Mouse (Mus musculus): ENCODE results near the gene Ap3b1.
"Not testable (repeated sequence)": the region's sequence is repeated elsewhere in the genome, so short reads cannot be mapped to it uniquely, and the experiment has no call there.

The Ap3b1 gene

DNA sequence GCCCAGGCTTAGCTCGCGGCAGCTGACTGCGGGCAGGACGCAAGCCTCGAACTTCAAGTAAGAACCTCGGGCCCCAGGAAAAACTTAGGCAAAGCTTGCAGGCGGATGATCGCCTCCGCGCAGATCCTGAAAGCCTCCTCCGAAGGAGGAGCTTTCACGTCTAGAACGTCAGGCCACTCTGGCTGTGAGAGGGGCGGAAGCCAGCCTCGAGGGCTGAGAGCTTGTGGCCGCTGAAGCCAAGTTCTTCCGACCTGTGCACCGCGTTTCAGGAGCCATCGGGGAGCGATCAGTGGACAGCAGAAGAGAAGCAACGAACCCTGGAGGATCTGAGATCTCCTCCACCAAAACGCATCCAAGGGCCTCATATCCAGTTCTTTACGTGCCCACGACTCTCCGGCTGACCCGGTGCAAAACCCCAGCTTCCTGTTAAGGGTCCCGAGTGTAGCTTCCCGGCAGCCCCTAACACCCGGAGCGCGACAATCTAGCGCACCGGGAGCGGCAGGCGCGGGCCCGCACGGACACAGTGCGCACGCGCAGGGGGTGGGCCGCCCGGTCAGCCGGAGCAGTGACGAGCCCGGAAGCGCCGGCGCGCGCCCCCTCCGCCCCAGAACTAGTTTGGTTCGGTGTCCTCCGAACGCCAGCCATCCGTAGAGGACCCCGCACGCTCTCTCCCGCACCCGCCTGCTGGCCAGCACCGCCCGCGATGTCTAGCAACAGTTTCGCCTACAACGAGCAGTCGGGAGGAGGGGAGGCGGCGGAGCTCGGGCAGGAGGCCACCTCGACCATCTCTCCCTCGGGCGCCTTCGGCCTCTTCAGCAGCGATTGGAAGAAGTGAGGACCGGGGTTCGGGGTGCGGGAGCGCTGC lies at the start of gene Ap3b1:
Gene Ap3b1, plus strand, starts transcription at position 560 of the 865 bp plus-strand sequence.
- DNase-seq (ENCODE audit: low spot score in 2 of 2) = peak; percentile 74 to 81

DNA sequence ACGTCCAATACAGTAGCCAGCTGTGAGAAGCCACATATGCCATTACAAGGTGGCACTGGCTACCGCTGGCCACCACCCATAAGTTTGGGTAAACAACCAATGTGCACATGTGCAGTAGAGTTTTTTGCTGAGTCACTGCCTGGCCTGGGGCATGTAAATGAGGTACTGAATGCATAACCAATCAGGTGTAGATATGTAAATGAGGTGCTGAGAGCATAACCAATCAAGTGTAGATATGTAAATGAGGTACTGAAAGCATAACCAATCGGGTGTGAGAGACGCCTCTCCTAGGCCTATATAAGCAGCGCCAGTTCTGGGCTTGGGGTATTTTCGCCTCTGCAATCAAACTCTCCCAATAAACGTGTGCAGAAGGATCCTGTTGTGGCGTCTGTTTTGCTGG lies 45.9 kb upstream of the Ap3b1 start:
- not testable (repeated sequence) for DNase-seq (ENCODE audit: low spot score in 2 of 2)

DNA sequence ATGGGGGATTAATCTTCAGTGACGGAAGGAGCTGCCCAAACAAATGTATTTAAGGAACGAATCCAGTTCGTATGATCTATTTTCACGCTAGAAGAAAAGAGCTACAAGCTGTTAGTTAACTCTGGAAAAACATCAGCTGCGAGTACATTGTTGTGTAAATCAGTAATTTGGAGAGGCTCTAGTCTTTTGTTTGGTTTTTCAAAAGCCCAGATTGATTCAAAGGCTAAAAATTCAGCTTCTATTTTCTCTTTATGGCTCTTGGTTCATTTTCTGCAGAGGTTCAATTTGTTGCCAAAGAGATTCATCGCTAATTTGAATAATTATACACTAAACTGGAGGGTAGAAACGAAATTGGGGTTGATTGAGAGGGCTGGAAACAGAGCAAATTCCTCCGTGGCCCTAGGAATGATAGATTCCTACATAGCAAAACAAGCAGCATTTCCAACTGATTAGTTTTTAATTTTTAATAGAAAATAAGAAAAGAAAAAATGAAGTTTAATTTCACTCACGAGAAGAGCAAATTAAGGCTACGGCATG lies 41.7 kb upstream of the Ap3b1 start:
- no peak for DNase-seq (ENCODE audit: low spot score in 2 of 2)

DNA sequence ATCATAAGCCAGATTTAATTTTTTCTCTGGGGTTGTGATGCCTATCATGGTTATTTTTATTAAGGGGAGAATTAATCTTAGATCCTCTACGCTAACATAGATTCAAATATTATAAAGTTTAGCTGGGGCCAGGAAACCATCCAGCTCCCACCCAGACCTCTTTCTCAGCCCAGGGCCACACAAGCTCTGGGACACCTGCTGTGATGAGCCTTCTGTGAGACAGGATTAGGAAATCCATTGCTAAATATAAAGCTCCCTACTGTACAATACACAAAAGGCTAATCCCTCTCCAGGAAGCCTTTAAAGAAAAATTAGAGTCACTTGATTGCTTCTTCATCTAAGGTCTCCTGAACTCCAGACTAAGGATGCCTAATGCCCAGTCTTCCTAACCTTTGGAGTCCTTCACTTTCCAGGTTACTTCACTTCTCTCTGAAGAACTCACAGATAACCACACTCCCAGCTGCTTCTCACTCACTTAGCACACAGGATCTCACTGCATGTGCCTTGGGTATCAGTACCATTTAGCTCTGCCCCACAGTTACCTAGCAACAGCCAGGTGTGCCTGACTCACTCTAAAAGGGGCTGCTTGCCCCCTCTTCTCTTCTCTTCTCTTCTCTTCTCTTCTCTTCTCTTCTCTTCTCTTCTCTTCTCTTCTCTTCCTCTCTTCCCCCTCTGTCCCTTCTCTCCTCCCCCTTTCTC lies 37.5 kb upstream of the Ap3b1 start:
- DNase-seq (ENCODE audit: low spot score in 2 of 2) = no peak

DNA sequence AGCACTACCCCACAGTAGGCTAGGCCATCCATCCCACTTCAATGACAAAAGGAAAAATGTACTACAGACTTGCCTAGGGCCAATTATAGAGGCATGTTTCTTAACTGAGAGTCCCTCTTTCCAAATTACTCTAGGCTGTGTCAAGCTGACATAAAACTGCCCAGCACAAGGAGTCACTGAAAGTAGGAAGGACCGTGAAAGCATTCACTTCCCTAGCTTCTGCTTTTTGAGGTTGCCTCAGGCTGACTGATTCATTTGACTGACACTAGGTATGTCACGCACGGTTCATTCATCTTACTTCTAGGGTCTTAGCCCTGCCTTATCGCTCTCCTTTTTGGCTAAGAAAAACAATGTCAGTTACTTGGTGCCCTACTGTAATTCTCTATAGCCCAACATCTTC lies 36.3 kb upstream of the Ap3b1 start:
- no peak for DNase-seq (ENCODE audit: low spot score in 2 of 2)

DNA sequence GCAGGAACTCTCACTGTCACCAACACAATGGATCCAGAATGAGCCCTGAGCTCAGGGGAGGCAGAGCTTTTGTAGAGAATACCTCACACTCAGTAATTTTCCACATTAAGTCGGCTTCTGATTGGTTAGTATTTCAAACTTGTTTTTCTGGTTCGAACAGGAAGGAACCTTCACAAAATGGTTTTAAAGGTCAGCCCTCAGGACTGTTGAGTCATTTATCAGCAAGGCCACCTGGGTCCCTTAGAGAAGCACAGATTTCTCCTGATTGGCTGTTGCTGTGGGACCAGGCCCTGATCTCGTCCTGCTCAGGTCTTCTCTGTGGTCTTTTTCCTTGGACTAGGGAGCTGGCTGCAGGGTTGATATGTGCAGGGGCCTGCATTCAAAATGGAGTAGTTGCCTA lies 30.7 kb upstream of the Ap3b1 start:
- DNase-seq (ENCODE audit: low spot score in 2 of 2) = no peak

DNA sequence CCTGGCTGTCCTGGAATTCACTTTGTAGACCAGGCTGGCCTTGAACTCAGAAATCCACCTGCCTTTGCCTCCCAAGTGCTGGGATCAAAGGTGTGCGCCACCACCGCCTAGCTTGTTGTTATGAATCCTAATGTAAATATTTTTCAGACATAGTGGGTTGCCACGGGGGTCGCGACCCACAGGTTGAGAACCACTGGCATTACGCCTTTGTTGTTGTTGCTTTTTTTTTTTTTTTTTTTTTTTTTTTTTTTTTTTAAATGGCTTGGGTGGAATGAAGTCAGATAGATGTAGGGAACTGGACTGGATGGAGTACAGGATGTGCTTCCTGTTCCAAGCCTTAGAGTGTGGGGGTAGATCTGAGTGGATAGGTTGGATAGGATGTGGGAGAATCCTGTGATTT lies 29.8 kb upstream of the Ap3b1 start:
- not testable (repeated sequence) for DNase-seq (ENCODE audit: low spot score in 2 of 2)

DNA sequence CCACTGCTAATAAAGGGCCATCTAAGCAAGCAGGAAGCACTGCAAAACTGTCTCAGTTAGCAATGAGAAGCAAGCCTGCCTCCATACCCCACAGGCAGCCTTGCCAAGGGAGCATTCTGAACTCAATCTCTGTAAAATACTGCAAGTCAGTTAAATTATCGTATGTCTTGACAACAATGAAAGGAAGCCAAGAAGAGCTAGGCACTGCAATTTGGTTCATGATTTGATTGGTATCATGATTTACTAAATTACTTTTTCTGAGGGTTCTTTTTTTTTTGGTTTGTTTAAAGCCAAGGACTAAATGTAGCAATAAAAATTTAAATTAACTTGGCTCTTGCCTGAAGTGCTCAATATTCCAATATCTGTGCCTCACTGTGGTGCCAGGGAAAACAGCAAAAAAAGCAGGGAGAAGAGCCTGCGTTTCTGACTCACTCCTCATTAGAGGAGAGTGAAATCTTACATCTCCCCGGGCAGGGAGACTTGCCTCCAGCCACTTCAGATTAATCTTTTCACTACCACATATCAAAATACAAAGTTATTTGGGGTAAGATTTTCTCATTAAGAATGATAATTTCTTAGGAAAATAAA lies 28.3 kb upstream of the Ap3b1 start:
- DNase-seq (ENCODE audit: low spot score in 2 of 2) = no peak

DNA sequence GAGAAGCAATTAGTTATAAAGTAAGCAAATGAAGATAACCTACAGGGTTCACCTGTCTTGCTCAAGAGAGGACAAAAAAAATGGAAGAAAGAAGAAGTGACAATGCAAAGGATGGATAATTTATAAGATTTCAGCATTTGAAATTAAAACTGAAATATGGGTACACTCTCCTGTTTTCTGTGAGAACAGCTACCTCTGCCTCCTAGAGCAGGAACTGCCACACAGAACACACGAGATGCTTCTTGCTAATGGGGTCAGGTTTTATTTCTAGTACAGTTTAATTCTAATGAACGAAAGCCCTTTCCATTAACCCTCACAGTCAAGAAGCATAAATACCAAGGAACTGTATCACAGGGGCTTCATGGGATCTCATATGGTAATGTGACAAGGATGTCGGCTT lies 20.4 kb upstream of the Ap3b1 start:
- no peak for DNase-seq (ENCODE audit: low spot score in 2 of 2)

DNA sequence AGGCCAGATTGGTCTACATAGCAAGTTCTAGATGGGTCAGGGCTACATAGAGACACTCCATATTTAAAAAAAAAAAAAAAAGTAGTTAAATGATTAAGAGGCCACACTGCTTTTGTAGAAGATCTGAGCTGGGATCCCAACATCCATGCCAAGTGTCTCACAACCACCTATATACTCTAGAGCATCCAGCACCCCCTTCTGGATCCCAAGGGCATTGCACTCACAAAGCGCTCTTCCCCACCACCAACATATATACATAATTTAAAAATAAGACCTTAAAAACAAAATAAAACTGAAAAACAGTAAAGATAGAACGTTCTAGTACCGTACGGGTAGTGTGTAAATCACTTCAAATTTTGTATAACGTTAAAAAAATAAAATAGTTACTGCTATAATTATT lies 15.6 kb upstream of the Ap3b1 start:
- no peak for DNase-seq (ENCODE audit: low spot score in 2 of 2)

DNA sequence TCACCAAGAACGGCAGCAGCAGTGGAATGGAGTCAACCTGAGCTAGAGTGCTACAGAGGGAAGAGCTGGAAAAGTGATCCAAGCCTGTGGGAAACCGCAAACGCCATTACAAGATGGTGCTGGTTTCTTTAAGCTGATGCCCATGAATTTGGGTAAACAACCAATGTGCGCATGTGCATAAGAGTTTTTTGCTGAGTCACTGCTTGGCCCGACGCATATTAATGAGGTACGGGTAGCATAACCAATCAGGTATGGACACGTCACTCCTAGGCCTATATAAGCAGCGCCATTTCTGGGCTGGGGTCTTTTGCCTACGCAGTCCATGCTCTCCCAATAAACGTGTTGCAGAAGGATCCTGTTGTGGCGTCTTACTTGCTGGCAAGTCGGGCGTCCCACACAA lies 14.2 kb upstream of the Ap3b1 start:
- DNase-seq (ENCODE audit: low spot score in 2 of 2) = not testable (repeated sequence)

DNA sequence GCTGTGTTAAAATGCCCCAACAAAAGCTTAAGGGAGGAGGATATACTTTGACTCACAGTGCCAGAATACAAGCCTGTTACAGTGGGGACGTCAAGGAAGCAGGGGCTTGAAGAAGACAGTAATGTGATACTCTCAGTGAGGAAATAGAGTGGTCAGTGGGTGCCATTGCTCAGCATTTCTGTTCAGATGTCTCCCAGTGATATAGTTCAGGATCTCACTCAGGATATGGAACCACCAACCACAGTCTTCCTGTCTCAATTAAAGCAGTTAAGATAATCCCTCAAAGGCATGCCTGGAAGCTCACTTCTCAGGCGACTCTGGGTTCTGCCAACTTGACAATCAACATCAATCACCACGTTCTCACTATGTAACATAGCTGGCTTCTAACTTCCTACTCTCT lies 4.2 kb upstream of the Ap3b1 start:
- DNase-seq (ENCODE audit: low spot score in 2 of 2) = no peak

DNA sequence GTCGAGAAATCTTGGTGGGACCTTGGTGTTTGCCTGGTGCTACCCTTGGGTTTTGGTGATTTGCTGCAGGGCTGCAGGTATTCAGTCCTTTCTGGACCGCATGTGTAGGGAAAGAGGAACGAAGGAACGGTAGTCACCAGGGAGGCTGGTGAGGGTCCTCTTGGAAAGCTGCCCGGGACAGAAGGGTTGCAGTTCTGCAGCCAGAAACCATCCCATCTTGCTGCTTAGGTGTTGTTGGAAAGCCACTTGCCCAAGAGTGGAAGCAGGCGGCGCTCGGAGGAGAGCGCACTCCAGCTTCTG lies 709 bp upstream of the Ap3b1 start:
- DNase-seq (ENCODE audit: low spot score in 2 of 2) = no peak

DNA sequence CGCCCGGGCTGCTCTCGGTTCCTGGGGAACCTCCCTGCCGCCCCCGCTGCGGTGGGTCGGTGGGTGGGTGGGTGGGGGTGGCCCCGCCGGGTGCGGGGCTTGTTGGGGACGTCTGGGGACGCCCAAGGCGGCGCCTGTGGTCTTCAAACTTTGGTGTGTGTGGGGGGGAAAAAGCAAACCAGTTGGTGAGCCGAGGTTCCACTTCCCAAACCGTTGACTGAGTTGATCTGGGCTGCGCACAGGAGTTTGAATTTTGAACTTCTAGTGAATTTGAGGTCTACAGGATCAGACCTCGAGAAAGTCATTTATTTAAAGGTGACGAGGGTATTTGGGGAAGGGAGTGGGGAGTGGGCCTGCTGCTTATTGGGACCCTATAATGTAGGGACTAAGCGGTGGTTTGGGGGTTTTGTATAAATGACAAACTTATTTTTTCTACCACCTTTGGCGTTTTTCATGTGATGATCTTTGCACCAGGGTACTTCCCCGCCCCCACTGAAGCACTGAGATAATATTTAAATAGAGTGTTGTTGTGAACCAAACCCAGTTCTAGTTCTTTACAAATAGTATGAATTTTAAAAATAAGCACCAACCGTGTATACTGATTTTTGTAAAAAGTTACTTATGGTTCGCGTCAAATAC lies 641 bp downstream of the Ap3b1 start:
- no peak for DNase-seq (ENCODE audit: low spot score in 2 of 2)

DNA sequence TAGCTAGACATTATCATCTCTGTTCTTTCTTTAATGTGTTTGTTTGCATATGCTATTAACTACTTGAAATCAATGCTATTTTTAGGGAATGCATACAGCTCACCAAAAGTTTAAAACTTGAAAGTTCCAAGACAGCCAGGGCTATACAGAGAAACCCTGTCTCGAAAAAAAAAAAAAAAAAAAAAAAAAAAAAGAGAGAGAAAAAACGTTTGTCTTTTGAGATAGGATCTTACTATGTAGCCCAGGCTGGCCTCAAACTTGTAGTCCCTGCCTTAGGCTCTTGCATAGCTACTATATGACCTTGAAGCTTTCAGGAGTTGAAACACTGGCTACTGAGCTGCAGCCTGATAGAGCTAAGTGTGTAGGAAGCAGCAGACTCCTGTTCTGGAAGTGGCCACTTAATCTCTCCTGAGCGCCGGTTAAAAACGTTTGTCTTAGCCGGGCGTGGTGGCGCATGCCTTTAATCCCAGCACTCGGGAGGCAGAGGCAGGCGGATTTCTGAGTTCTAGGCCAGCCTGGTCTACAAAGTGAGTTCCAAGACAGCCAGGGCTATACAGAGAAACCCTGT lies 2.3 kb downstream of the Ap3b1 start:
- not testable (repeated sequence) for DNase-seq (ENCODE audit: low spot score in 2 of 2)

DNA sequence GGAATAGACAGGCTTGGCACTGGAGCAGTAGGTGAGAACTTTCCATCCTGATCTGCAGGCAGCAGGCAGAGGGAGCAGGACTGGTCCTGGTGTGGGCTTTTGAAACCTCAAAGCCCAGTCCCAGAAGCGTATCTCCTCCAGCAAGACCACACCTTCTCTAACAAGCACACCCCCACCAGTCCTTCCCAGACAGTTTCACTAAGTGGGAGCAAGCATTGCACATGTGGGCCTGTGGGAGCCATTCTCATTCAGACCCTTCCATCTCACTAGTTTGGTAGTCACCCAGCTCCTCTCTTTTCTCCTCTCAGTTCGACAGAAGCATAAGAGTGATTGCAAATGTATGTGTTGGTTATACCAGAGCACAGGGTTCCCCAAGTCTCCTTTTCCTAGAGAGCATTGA lies 5.6 kb downstream of the Ap3b1 start:
- no peak for DNase-seq (ENCODE audit: low spot score in 2 of 2)

DNA sequence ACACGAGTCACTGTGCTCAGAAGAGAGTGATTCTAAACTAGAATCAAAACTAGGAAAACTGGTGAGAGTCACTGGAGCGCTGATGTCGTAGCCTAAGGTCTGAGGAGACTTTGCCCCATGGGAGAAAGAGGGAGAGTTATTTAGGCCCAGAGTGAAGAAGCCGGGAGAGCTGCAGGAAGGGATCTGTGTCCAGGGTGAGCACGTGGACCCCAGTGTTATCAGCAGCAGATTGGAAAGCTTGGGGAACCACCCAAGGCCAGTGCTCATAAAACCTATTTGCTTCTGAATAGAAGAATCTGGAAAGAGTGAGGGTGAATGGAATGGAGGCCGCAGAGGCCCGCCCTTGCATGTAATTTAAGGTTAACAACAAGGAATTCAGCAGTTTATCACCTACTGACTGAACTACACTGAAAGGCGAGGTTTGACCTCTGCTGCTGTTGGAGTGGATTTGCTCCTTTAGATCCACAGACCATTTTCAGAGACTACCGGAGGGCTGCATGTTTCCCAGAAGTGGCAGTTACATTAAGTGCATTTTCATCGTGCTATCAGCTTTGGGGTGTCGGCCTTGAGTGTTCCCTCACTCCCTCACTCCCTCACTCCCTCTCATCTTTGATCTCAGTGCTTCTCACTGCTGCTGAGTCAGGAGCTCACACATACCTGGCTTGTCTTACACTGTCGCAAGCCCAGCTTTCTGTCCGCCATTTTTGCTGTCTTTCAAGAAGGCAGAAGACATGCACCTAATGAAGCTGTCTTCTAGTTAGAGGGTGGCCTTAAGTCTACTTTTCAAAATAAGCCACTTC lies 6.5 kb downstream of the Ap3b1 start:
- DNase-seq (ENCODE audit: low spot score in 2 of 2) = no peak

DNA sequence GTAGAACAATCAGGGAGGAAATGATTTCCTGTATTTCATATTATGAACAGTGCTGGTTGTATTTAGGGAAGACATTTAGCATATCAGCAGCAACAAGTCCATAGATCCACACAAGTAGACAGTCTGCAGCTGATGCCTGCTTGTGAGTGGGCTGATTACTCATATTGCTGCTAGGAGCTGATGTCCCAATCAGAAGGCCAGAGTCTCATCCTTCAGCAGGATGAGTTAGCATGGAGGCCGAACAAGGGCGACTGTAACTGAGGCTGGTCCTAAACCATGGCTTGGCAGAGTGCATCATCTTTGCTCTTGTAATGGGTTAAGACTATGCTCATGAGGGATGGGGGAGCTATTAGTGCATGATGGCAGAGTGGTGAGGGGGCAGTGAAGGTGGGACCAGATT lies 9.1 kb downstream of the Ap3b1 start:
- DNase-seq (ENCODE audit: low spot score in 2 of 2) = no peak

DNA sequence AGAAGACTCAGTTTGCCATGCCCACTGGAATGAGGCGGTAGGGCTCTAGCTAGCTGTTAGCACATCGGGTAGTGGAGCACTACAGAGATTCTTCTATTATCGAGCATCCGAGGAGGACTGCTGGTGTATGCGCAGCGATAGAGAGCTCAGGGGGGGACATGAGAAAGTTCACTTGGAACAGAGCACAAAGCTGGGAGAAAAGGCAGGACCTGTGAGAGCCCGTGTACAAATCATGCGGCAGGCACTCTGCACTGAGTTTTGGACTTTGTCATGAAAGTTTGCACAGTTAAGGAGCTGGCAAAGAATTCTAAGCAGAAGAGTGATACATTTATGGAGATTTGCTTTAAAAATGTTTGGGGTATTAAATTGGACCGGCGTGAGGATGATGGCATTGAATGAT lies 11.8 kb downstream of the Ap3b1 start:
- no peak for DNase-seq (ENCODE audit: low spot score in 2 of 2)

DNA sequence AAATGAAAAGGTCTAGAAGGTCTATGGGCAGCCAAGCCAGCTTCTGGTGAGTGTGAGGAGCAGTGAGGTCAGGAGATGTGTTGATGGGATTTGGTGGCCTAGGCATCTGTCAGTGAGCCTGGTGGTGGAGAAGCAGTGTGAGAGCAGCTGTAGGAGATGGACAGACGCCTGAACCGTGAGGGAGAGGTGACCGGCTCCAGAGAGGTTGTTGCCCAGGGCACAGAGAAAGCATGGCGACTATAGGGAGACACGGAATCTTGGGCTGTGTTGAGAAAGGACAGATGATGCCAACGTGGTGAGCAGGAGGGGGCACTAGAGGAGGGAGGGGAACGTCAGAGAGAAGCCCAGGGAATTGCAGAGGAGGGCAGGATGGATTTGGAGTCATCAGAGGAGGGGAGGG lies 13.3 kb downstream of the Ap3b1 start:
- DNase-seq (ENCODE audit: low spot score in 2 of 2) = no peak

DNA sequence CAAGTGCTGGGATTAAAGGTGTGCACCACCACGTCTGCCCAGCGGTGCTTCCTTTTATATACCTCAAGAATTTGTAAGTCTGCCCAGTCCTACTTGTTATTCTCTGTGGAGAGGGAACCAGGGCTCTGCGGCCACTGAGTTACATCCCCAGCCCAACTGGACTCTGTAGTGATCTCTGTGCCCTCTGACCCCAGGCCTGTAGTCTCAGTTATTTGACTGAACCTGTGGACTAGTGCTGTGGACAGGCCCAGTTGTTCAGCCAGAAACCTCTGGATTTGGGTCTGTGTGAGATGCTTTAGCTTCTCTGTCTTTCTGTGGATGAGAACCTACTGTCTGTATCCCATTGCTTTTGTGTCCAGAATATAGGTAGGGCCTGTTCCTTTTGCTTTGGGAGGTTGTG lies 15.4 kb downstream of the Ap3b1 start:
- no peak for DNase-seq (ENCODE audit: low spot score in 2 of 2)

Data from natural killer cell, adult 2 months (primary cell).